Mouse (Mus musculus): ENCODE measurements around the gene Gclm. TPM values are rescaled to one million over a fixed set of nuclear protein-coding genes. Genes with fewer than 3 reads are reported as not detected.

Gene Gclm
- polyA plus RNA-seq, 1 experiment, result 43.4 TPM

- no peak for DNase-seq (ENCODE audit: extremely low spot score in 1 of 2, low spot score in 1 of 2)
These were observed 46.5 kb downstream of the Gclm start for GRCm38 (mm10) chr3:122291828-122292227.

DNA sequence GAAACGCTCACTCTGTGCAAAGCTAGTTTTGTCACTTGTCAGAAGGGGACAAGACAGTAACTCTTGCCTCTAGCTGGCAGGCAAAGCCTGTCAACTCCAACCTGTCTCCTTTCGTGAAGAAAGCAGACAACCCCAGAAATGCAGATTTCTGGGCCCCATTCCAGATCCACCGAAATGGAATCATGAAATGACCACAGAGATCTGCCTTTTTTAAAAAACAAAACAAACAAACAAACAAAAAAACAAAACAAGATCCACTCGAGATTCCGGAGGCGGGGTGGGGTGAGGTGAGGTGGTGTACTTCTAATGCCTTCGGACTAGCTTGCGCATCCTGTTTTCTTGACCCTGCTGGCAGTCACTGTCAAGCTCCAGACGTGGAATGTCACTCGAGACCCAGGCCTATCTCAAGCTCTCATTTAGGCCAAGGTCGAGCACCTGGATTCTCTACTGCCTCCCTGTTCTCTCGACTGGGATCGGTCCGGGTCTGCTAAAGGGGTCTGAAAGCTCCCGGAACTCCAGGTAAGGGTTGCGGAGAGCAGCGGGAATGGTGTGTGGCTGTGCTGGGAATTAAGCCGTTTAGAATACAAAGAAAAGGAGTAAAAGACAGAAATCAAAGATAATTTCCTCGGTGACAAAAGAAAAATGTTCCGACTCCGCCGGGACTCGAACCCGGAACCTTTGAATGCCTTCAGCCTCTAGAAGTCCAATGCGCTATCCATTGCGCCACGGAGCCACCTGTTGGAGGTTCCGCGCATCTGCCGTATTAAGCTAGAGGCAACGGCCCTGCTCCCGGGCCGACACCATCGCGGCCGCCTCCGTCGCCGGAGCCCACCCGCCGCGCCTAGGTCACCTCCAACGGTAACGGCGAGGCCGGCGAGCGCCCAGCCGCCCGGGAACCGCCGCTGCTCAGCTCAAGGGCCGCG is 47.2 kb downstream of the Gclm start:
- DNase-seq (ENCODE audit: extremely low spot score in 1 of 2, low spot score in 1 of 2), result peak; percentile 82 to 91

DNA sequence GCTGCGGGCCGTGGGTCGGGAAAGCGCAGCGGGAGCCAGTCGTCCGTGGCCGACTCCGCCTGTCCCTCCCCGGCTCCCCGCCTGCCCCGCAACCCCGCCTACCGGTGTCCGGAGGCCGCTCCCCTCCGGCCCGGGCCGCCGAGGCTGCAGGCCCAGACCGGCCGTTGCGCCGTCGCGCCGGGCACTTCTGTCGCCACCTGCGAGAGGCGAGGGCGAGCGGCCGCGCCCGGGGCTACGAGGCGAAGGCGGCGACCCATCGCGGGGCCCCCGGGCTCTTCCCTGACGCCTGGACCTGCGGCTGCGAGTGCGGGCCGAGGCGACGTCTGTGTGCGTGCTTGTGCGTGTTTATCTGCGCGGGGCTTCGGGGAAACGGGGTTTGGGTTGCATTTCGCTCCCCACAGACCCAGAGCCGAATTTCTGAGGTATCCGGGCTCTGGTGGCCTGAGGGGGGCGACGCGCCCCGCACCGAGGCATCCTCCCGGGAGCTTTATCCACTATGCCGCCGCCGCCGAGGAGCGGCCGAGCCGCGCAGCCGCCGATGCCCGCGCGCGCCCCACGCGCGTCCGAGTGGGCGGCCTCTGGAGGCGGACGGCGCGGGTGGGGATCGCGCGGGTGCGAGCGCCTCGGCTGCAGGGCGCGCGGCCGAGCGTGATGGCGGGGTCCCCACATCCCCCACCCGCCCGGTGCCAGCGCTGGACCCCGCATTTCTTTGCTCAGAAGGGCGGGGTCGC is 48.0 kb downstream of the Gclm start:
- DNase-seq (ENCODE audit: extremely low spot score in 1 of 2, low spot score in 1 of 2), result peak in 1 of 2 experiments; percentile 51

GRCm38 (mm10) chr3:122293954-122294850 is 48.8 kb downstream of the Gclm start, which contains the start of gene Bcar3:
Gene Bcar3 (plus strand): TSS chr3:122294136.
- peak; percentile 93 to 95 for DNase-seq (ENCODE audit: extremely low spot score in 1 of 2, low spot score in 1 of 2)

DNA sequence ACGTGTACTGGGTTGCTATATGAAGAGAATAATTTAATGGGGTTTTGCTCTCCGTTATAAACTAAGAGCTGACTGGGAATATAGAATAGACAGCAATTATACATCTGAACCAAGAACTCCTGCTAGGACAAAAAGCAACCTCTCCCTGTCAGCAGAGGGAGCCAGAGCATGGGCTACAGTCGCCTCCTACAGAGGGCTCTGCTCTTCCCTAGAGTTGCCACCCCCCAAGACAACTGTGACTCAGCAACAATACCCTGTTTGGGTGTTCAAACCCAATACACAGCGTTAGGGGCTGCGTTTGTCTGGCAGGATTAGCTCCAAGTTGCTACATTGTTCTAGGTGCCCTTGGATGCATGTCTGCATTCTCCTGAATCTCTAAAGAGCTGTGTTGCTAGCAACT is 50.2 kb downstream of the Gclm start:
- DNase-seq (ENCODE audit: extremely low spot score in 1 of 2, low spot score in 1 of 2), result peak in 1 of 2 experiments; percentile 82

GRCm38 (mm10) chr3:122296979-122297378 is 51.6 kb downstream of the Gclm start:
- DNase-seq (ENCODE audit: extremely low spot score in 1 of 2, low spot score in 1 of 2), result no peak

DNA sequence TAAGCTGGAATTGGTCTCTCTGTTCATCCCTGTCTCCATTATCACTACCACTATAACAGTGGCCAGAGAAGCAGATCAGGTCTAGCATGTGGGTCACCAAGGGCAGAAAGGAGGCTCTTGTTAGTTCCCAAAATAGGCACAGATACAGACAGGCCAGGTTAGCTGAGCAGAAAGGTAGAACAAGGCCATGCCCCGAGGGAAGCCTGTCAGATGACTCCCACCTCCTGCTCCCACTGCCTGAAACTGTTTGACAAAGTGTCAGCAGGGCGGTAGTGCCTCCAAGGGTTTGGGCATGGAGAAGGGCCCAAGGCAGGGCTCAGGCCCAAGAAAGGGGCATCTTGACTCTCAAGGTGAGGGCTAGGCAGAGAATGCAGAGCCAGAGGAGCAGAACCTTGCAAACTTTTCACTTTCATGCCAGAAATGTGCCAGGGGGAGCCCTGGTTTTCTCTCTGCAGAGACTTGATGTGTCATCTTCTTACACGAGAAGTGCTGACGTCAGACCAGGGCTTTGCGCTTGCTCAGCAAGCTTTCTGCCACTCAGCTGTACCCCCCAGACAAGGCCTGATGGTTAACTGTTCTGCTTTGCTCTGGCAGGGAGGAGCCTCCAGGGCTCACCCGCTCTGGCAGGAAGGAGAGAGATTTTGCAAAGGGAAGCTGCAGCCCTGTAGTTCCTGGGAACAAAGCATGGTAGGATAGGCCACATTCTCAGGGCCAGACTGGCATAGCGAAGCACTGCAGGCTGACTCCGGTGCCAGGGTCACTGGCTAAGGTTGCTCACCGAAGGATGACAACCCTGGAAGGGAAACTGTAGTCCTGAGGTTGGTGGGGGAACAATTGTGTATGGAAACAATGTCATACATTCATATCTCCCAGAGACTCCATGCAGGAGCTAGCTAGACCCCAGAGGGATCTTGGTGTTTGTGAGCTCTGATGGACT is 55.9 kb downstream of the Gclm start:
- peak; percentile 80 to 86 for DNase-seq (ENCODE audit: extremely low spot score in 1 of 2, low spot score in 1 of 2)

DNA sequence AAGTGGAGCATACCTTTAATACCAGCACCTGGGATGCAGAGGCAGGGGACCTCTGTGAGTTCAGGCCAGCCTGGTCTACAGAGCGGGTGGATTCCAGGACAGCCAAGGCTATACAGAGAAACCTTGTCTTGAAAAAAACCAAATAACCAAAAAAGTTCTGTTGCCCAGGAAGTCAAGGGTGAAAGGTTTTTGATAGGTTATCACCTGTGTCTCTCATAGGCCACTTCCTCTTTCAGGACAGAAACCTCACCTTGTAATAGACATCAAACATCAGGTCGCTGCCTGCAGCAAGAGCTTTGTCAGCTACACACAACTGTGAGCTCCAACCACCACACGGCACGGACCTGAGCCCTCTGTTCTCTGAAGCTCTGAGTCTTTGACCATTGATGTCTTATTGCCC is 59.2 kb downstream of the Gclm start:
- no peak for DNase-seq (ENCODE audit: extremely low spot score in 1 of 2, low spot score in 1 of 2)

GRCm38 (mm10) chr3:122307894-122308671 is 62.7 kb downstream of the Gclm start:
- no peak for DNase-seq (ENCODE audit: extremely low spot score in 1 of 2, low spot score in 1 of 2)

DNA sequence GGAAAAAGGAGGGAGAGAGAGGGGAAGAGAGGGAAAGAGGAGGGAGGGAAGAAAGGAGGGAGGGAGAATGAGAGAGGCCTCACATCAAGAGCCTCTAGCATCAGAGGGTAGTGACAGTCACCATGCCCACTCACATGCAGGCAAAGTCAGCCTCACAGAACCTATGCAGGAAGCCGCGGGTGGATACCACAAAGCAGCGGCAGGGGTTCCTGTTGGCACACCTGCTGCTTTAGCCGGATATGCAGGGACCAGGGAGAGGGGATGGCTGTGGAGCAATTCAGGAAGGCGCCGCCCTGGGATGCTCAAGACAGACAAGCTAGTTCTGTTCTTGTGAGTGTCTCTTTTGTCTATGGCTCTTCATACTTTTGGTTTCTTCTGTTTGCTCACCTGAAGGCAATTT is 63.6 kb downstream of the Gclm start:
- DNase-seq (ENCODE audit: extremely low spot score in 1 of 2, low spot score in 1 of 2), result no peak

- peak; percentile 62 to 94 for DNase-seq (ENCODE audit: extremely low spot score in 1 of 2, low spot score in 1 of 2)
These were observed 66.7 kb downstream of the Gclm start for GRCm38 (mm10) chr3:122312078-122312477.

DNA sequence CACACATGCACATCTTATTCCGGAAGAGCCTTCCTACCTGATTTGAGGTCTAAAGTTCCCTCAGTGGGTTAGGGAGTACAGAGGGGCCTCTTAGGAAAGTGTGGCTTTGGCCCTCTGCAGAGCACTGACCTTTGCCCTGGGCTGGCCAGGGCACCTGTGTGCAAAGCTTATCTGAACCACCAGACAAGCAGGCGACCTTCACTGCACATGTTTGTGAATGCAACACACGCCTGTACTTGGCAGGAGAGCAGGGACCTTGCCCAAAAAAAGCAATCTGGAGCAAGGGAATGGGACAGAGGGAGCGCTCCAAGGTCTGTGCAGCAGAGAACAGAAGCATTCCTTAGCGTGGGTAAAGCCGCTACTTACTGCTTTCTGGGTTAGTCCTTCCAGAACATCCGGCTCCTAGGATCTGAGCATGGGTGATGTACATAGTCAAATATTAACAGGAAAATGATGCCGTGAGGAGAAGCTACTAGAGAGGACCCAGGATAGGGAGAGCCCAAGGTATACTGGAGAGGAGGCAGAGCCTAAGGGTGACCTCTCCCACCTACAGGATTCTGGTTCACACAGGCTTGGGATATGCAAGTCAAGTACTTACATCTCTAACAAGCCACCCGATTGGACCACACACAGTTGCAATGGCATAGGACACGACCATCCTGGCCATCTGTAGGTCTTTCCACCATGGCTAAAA is 67.7 kb downstream of the Gclm start:
- no peak for DNase-seq (ENCODE audit: extremely low spot score in 1 of 2, low spot score in 1 of 2)

DNA sequence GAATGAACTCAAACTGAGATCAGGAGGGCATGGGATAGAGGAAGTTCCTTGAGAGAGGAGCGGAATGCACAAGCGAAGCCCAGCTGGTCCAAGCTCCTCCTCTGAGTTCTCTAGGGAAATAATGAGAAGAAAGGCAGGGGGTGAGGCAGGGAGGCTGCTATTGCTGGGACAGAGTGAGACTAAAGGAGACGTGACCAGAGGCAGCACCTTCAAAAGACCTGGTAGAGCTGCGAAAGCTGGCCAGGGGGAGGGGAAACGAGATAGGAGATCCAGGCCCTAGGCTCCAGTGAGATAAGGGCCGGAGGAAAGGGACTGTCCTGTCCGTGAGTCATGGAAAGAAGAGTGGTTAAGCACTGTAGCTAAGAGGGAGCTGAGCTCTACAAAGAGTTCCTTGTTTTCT is 68.6 kb downstream of the Gclm start:
- DNase-seq (ENCODE audit: extremely low spot score in 1 of 2, low spot score in 1 of 2), result no peak

- no peak for DNase-seq (ENCODE audit: extremely low spot score in 1 of 2, low spot score in 1 of 2)
These were observed 71.3 kb downstream of the Gclm start for GRCm38 (mm10) chr3:122316621-122317020.

DNA sequence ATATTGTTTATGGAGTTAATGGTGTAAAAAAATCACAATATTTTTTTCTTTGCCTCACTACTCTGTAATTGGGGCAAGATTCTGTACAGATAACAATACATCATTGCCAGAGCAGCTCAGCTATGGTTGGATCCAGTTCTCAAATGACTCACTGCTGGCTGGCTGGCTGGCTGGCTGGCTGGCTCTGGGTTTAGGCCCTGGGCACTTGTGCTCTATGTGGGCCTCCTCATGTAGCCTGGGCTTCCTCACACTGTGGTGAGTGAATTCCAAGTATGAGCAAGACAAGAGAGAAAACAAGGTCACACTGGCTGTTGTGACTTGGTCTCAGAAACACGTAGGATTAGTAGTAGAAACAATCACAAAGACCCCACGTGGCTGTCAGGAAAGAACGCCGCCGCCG is 72.0 kb downstream of the Gclm start:
- DNase-seq (ENCODE audit: extremely low spot score in 1 of 2, low spot score in 1 of 2), result no peak
